Mouse (Mus musculus): ENCODE data around the gene Tor2a. TPM values are rescaled to one million over a fixed set of nuclear protein-coding genes. Genes with fewer than 3 reads are reported as not detected.
A peak's percentile ranks its signal among the peaks of the same experiment; 100 is the strongest.

Tor2a gene
- polyA plus RNA-seq, 1 experiment from 2014 or later = 59.8 TPM

DNA sequence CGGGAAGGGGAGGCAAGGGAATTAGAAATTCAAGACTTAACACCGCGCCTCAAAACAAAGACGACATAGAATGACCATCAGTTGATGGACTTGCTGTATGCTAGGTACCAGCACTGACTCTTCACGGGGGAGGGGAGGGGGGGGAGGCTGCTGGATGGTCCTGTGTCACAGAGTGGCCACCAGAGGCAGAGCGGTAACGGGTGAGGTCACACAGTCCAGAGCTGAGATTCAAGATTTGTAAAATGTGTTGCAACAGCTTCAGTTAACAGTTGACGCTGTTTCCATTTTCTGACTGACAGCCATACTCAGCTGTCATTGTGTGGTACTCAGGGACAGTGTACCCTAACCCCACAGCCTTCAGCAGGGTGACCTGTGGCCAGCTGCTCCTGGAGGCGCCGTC lies 4.9 kb upstream of the Tor2a start:
- Histone ChIP-seq H3K27me3 (ENCODE audit: low read depth, poor library complexity, severe bottlenecking) (peaks cover 37% of the 10 kb centered on the region), H3K4me3 (peak overlapping the region; percentile 53; the same call in 1 of the 2 replicates), H3K27ac (replicated peaks) (no peak overlapping the region), H3K36me3 (peaks cover 50% of the 10 kb centered on the region), H3K9me3 (replicated peaks) (no peaks in the 10 kb centered on the region), H3K4me1 (peaks cover 35% of the 10 kb centered on the region)
- DNase-seq (ENCODE audit: low spot score) = no peak
- 69% methylated on average over 10 of the region's 10 CpGs for WGBS

DNA sequence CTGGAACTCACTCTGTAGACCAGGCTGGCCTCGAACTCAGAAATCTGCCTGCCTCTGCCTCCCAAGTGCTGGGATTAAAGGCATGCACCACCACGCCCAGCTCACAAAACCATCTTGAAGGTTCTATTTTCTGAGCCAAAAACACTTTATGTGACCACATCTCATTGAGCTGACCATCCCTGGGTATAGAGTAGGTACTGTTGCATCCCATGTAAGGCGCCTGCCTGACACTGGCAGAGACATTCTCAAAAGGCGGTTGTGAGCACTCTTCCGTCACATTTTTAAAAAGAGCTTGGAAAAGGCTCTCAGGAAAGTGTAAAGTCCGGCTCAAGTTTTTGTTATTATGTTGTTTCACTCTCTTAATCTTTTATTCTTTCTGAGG lies 369 bp upstream of the Tor2a start:
- no peak for DNase-seq (ENCODE audit: low spot score)
- H3K9me3 ChIP-seq (replicated peaks) = no peaks in the 10 kb centered on the region
- H3K27ac ChIP-seq (replicated peaks) = peak overlapping the region; percentile 95; the same call in 1 of the 2 replicates
- peaks cover 47% of the 10 kb centered on the region for H3K36me3 ChIP-seq
- H3K4me3 ChIP-seq = peak overlapping the region; percentile 79
- H3K4me1 ChIP-seq = peaks cover 36% of the 10 kb centered on the region
- peaks cover 37% of the 10 kb centered on the region for H3K27me3 ChIP-seq (ENCODE audit: low read depth, poor library complexity, severe bottlenecking)
- WGBS = 33% methylated on average over 6 of the region's 6 CpGs

DNA sequence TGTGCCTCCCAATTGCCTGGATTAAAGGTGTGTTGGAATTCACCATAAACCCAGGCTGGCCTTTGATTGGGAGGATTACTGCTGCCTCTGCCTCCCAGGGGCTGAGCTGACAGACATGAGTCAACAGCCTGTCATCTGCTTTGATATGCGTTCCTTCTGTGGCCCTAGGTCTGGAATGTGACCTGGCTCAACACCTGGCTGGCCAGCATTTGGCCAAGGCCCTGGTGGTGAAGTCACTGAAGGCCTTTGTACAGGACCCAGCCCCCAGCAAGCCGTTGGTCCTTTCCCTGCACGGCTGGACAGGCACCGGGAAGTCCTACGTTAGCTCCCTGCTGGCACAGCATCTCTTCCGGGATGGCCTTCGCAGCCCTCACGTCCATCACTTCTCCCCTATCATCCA lies 1.5 kb downstream of the Tor2a start:
- Histone ChIP-seq H3K27me3 (ENCODE audit: low read depth, poor library complexity, severe bottlenecking) (peaks cover 23% of the 10 kb centered on the region), H3K4me1 (peaks cover 22% of the 10 kb centered on the region), H3K27ac (replicated peaks) (no peak overlapping the region), H3K9me3 (replicated peaks) (no peaks in the 10 kb centered on the region), H3K4me3 (peak overlapping the region; percentile 4; the same call in 1 of the 2 replicates), H3K36me3 (peaks cover 53% of the 10 kb centered on the region)
- DNase-seq (ENCODE audit: low spot score) = no peak
- WGBS = 83% methylated on average over 8 of the region's 8 CpGs

DNA sequence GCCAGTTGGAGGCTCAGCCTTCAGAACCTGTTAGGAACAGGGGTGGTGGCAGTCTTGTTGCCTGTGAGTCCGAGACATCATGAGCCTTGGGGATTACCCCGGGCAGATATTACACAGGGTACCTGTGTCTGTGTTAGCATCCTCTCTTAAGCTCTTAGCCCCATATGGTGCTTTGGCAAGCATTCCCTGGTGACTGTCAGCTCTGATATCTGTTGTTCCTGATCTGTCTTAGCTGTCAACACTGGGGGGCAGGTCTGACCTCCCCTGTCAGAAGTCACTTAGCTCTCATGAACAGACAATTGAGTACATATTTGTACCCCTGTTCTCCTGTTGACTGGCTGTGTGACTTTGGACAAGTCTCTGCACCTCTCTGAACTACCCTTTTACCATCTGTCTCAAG lies 2.0 kb downstream of the Tor2a start:
- 87% methylated on average over 2 of the region's 2 CpGs for WGBS

DNA sequence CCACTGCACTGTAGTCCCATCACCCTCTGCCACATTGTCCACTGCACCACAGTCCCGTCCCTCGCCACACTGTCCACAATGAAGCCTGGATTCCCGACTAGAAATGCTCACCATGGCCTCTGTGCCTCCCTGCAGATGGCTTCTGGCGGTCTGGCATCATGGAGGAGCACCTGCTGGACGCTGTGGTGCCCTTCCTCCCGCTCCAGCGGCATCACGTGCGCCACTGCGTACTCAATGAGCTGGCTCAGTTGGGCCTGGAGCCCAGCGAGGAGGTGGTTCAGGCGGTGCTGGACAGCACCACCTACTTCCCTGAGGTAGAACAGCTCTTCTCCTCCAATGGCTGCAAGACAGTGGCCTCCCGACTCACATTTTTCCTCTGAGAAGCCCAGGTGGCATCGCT lies 4.3 kb downstream of the Tor2a start:
- DNase-seq (ENCODE audit: low spot score) = no peak
- H3K36me3 ChIP-seq = peaks cover 39% of the 10 kb centered on the region
- WGBS = 88% methylated on average over 14 of the region's 14 CpGs
- peaks cover 22% of the 10 kb centered on the region for H3K4me1 ChIP-seq
- H3K27me3 ChIP-seq (ENCODE audit: low read depth, poor library complexity, severe bottlenecking) = no peaks in the 10 kb centered on the region
- H3K9me3 ChIP-seq (replicated peaks) = no peaks in the 10 kb centered on the region
- H3K27ac ChIP-seq (replicated peaks) = no peak overlapping the region
- no peak overlapping the region for H3K4me3 ChIP-seq

More for the DNA sequence above, 2.0 kb downstream of the Tor2a start:
- H3K4me3 ChIP-seq = 0 out of 2 replicates have a peak overlapping the region, but pooled peaks have one; percentile 4
- H3K27me3 ChIP-seq (ENCODE audit: low read depth, poor library complexity, severe bottlenecking) = peaks cover 19% of the 10 kb centered on the region
- H3K27ac ChIP-seq (replicated peaks) = no peak overlapping the region
- DNase-seq (ENCODE audit: low spot score) = no peak
- H3K9me3 ChIP-seq (replicated peaks) = no peaks in the 10 kb centered on the region
- H3K36me3 ChIP-seq = peaks cover 50% of the 10 kb centered on the region
- peaks cover 22% of the 10 kb centered on the region for H3K4me1 ChIP-seq

DNA sequence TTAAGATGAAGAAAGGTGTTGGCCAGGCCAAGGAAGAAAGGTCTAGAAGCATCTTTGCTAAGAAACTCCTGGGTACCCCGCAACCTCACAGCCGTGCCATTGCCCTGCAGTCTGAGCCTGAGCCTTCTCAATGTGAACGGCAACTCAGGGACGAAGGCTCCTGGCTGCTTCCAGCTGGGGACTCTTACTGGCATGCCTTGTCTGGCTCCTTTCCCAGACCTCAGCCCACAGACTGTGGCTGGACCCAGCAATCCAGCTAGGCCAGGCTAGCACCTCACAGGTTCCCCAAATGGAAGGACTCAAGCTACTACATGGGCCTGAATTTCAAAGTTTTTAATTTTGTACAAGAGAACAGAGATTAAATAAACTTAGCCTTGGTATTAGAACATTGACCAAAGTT lies 4.8 kb downstream of the Tor2a start:
- Histone ChIP-seq H3K9me3 (replicated peaks) (no peaks in the 10 kb centered on the region), H3K36me3 (peaks cover 39% of the 10 kb centered on the region), H3K27me3 (ENCODE audit: low read depth, poor library complexity, severe bottlenecking) (0 out of 2 replicates have a peak, but pooled peaks cover 3% of the 10 kb centered on the region), H3K4me1 (peaks cover 22% of the 10 kb centered on the region), H3K27ac (replicated peaks) (no peak overlapping the region), H3K4me3 (no peak overlapping the region)
- DNase-seq (ENCODE audit: low spot score) = no peak
- WGBS = 86% methylated on average over 4 of the region's 4 CpGs

DNA sequence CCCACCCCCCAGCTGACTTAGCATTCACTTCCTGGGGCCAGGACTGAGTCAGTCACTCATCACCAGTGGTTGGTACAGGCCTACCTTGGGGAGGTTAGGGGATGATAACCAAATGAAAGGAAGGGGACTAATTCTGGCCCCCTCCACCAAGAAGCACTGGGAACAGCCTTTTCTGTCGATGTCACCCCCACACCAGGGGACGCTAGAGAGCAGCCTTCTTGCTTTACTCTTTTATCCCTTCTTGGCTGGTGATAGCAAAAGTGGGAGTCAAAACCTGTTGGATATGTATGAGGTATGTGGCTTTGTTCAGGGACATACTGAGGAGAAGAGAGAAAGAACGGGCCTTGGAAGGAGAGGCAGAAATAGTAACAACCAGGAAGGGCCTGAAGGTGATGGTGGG lies 6.3 kb downstream of the Tor2a start:
- Histone ChIP-seq H3K4me3 (no peak overlapping the region), H3K27me3 (ENCODE audit: low read depth, poor library complexity, severe bottlenecking) (0 out of 2 replicates have a peak, but pooled peaks cover 10% of the 10 kb centered on the region), H3K36me3 (peaks cover 39% of the 10 kb centered on the region), H3K9me3 (replicated peaks) (no peaks in the 10 kb centered on the region), H3K4me1 (peaks cover 22% of the 10 kb centered on the region), H3K27ac (replicated peaks) (no peak overlapping the region)
- no peak for DNase-seq (ENCODE audit: low spot score)
- 85% methylated on average over 3 of the region's 3 CpGs for WGBS

DNA sequence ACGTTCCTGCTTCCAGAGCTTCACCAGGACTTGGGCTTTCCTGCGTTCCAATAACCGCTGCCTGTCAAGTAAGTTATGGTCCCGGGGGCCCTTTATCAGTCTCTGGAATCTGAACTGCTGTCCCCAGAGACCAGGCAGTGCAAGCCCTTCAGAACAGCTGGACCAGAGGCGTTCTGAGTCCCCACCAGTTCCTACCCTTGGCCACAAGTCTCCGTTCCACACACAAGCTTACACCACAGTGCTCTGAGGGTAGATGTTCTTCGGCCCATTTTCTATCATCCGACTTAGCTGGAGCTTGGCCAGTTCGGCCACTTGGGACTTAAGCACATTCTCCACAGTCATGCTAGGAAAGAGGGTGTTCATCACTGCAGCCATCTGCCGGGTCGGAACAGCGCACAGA lies 10.2 kb downstream of the Tor2a start:
- Histone ChIP-seq H3K27me3 (ENCODE audit: low read depth, poor library complexity, severe bottlenecking) (0 out of 2 replicates have a peak, but pooled peaks cover 18% of the 10 kb centered on the region), H3K4me1 (peaks cover 47% of the 10 kb centered on the region), H3K4me3 (no peak overlapping the region), H3K36me3 (peaks cover 11% of the 10 kb centered on the region), H3K27ac (replicated peaks) (no peak overlapping the region; the same call in 1 of the 2 replicates), H3K9me3 (replicated peaks) (no peaks in the 10 kb centered on the region)
- no peak for DNase-seq (ENCODE audit: low spot score)
- WGBS = 79% methylated on average over 12 of the region's 12 CpGs

DNA sequence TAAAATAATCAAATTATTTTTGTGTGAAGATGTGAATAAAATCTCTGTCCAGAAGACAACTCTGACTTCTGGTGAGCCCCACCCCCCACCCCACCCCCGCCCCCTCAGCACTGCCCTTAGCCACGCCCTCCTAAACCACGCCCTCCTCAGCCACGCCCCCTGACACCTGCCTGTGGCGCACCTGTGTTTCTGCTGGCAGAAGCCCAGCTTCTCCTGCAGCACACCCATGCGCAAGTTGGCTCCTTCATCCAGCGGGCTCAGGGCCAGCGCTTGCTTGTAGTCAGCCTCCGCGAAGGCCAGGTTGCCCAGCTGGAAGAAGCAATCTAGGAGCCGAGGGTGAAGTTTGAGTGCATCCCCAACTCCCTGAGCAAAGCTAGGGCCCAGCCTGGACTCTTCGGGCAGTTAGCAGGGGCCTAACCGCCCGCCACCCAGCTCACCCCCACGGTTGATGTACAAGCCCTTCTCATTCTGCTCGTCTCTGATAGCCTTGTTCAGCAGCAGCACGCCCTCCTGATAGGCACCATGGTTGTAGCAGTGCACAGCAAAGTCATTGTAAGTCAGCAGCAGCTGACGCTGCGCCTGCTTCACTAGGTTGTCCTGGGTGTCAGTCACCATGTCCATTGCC lies 11.7 kb downstream of the Tor2a start:
- H3K36me3 ChIP-seq = no peaks in the 10 kb centered on the region
- no peaks in the 10 kb centered on the region for H3K9me3 ChIP-seq (replicated peaks)
- no peak for DNase-seq (ENCODE audit: low spot score)
- peaks cover 48% of the 10 kb centered on the region for H3K4me1 ChIP-seq
- H3K27me3 ChIP-seq (ENCODE audit: low read depth, poor library complexity, severe bottlenecking) = peaks cover 23% of the 10 kb centered on the region; the same call in 1 of the 2 replicates
- 0 out of 2 replicates have a peak overlapping the region, but pooled peaks have one; percentile 38 for H3K27ac ChIP-seq (replicated peaks)
- 50% methylated on average over 19 of the region's 19 CpGs for WGBS
- no peak overlapping the region for H3K4me3 ChIP-seq

DNA sequence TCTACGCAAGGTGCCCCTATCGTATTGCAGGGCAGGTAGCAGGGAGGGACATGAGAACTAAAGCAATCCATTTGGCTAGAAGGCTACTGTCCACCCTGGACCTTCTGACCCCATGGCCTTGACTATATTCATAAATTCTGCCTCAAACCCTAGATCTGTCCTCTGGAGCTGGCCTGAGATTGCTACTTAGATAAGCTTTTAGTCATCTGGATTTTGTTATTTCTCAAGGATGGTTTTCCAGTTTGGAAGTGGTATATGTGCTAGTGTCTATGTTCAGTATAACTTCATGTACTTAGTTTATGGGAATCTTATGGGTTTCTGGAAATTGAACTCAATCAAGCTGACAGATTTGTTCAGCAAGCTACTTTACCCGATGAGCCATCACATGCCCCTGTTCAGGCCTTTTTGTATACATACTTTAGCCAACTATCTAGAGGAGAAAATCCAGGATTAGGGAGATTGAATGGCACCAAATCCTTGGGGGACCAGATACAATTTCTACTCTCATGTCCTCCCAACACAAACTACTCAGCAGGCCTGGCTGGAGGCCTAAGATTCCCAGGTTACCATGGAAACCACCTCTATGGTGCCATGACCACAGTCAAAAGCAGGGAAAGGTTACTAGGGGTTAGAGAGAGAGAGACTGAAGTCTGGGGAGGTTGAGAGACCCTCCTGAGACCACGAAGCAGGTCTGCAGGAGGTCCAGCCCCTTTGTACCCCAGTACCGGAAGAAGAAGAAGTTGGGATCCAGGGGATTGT lies 12.5 kb downstream of the Tor2a start:
- peak; percentile 33 for DNase-seq (ENCODE audit: low spot score)
- Histone ChIP-seq H3K27ac (replicated peaks) (peak overlapping the region; percentile 46; the same call in 1 of the 2 replicates), H3K4me1 (peaks cover 48% of the 10 kb centered on the region), H3K9me3 (replicated peaks) (no peaks in the 10 kb centered on the region), H3K27me3 (ENCODE audit: low read depth, poor library complexity, severe bottlenecking) (peaks cover 26% of the 10 kb centered on the region; the same call in 1 of the 2 replicates), H3K4me3 (no peak overlapping the region), H3K36me3 (no peaks in the 10 kb centered on the region)
- 54% methylated on average over 5 of the region's 5 CpGs for WGBS

DNA sequence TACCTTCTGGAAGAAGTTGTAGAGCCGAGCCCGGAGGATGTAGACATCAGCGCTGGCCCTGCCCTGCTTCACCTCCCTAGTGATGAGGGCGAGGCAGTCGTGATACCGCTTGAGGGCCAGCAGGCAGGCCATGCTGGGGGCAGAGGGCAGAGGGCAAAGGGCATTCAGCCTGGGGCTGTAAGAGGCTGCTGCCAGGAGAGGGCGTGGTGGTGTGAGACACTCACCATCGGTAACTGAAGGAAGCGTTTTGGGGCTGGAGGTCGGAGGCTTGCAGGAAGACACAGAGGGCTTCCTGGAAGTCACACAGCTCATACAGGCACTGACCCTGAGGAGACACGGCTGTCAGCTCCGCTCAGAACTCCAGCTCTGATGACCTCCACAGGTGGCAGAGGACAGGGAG lies 14.9 kb downstream of the Tor2a start:
- peak; percentile 30 for DNase-seq (ENCODE audit: low spot score)
- H3K4me1 ChIP-seq = peaks cover 63% of the 10 kb centered on the region
- WGBS = 31% methylated on average over 12 of the region's 12 CpGs
- no peaks in the 10 kb centered on the region for H3K9me3 ChIP-seq (replicated peaks)
- no peak overlapping the region for H3K27ac ChIP-seq (replicated peaks)
- no peaks in the 10 kb centered on the region for H3K36me3 ChIP-seq
- H3K4me3 ChIP-seq = no peak overlapping the region
- H3K27me3 ChIP-seq (ENCODE audit: low read depth, poor library complexity, severe bottlenecking) = peaks cover 31% of the 10 kb centered on the region

DNA sequence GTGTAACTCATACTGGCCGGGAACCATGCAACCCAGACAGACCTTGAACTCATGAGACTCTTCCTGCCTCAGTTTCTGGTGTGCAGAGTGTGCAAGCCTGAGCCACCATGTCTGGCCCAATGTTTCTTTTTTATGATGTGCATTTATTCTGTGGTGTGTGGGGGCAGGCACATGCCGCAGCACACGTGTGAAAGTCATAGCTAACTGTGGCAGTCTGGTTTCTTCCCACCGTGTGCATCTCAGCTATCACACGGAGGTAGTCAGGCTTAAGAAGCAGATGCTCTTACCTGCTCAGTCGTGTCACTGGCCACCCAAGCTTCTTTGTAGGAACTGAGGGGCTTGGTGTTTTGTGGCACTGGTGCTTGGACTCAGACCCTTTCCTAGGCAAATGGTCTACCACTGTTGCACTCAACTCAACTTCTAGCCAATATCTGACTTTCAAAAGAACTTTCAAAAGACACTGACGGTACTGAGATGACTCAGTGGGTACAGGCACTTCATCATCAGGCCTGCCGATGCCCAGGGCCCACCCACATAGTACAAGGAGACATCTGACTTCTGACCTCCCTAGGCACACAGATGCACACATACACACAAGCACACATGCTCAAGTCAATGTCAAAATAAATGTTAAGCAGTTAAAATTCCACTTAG lies 15.7 kb downstream of the Tor2a start:
- no peaks in the 10 kb centered on the region for H3K9me3 ChIP-seq (replicated peaks)
- peaks cover 54% of the 10 kb centered on the region for H3K4me1 ChIP-seq
- H3K27ac ChIP-seq (replicated peaks) = no peak overlapping the region
- 91% methylated on average over 8 of the region's 8 CpGs for WGBS
- no peak for DNase-seq (ENCODE audit: low spot score)
- peaks cover 32% of the 10 kb centered on the region for H3K27me3 ChIP-seq (ENCODE audit: low read depth, poor library complexity, severe bottlenecking)
- H3K4me3 ChIP-seq = no peak overlapping the region
- no peaks in the 10 kb centered on the region for H3K36me3 ChIP-seq
